Mouse (Mus musculus): ENCODE results near the gene Tead3. TPM values are rescaled to one million over a fixed set of nuclear protein-coding genes. Genes with fewer than 3 reads are reported as not detected.
"Not testable (repeated sequence)": the region's sequence is repeated elsewhere in the genome, so short reads cannot be mapped to it uniquely, and the experiment has no call there.

Tead3 gene
- total RNA-seq, 2 experiments from 2014 or later, result not detected

GRCm38 (mm10) chr17:28361921-28362652 lies 11.5 kb upstream of the Tead3 start:
- ATAC-seq (replicated peaks; ENCODE audit: low FRiP score, poor library complexity, severe bottlenecking), result no peak

GRCm38 (mm10) chr17:28360531-28361277 lies 10.1 kb upstream of the Tead3 start:
- no peak for ATAC-seq (replicated peaks; ENCODE audit: low FRiP score, poor library complexity, severe bottlenecking)

- ATAC-seq (replicated peaks; ENCODE audit: low FRiP score, poor library complexity, severe bottlenecking), result not testable (repeated sequence)
Observed at GRCm38 (mm10) chr17:28358576-28359261, 8.1 kb upstream of the Tead3 start.

GRCm38 (mm10) chr17:28355871-28356270 lies 5.3 kb upstream of the Tead3 start:
- ATAC-seq (replicated peaks; ENCODE audit: low FRiP score, poor library complexity, severe bottlenecking), result no peak

GRCm38 (mm10) chr17:28352018-28352417 lies 1.4 kb upstream of the Tead3 start:
- no peak for ATAC-seq (replicated peaks; ENCODE audit: low FRiP score, poor library complexity, severe bottlenecking)

GRCm38 (mm10) chr17:28351353-28351890 lies 805 bp upstream of the Tead3 start:
- ATAC-seq (replicated peaks; ENCODE audit: low FRiP score, poor library complexity, severe bottlenecking), result no peak

- no peak for ATAC-seq (replicated peaks; ENCODE audit: low FRiP score, poor library complexity, severe bottlenecking)
Observed at GRCm38 (mm10) chr17:28349901-28350465, 634 bp downstream of the Tead3 start.

GRCm38 (mm10) chr17:28349264-28349880 lies 1.2 kb downstream of the Tead3 start:
- no peak for ATAC-seq (replicated peaks; ENCODE audit: low FRiP score, poor library complexity, severe bottlenecking)

GRCm38 (mm10) chr17:28348211-28348610 lies 2.4 kb downstream of the Tead3 start:
- no peak for ATAC-seq (replicated peaks; ENCODE audit: low FRiP score, poor library complexity, severe bottlenecking)

- no peak for ATAC-seq (replicated peaks; ENCODE audit: low FRiP score, poor library complexity, severe bottlenecking)
Observed at GRCm38 (mm10) chr17:28347327-28347726, 3.3 kb downstream of the Tead3 start.

- no peak for ATAC-seq (replicated peaks; ENCODE audit: low FRiP score, poor library complexity, severe bottlenecking)
Observed at GRCm38 (mm10) chr17:28345882-28346281, 4.7 kb downstream of the Tead3 start.

GRCm38 (mm10) chr17:28345271-28345721 lies 5.3 kb downstream of the Tead3 start:
- ATAC-seq (replicated peaks; ENCODE audit: low FRiP score, poor library complexity, severe bottlenecking), result no peak

- no peak for ATAC-seq (replicated peaks; ENCODE audit: low FRiP score, poor library complexity, severe bottlenecking)
Observed at GRCm38 (mm10) chr17:28344670-28345069, 5.9 kb downstream of the Tead3 start.

GRCm38 (mm10) chr17:28344050-28344607 lies 6.5 kb downstream of the Tead3 start:
- no peak for ATAC-seq (replicated peaks; ENCODE audit: low FRiP score, poor library complexity, severe bottlenecking)

- ATAC-seq (replicated peaks; ENCODE audit: low FRiP score, poor library complexity, severe bottlenecking), result no peak
Observed at GRCm38 (mm10) chr17:28341091-28341490, 9.5 kb downstream of the Tead3 start.

- no peak for ATAC-seq (replicated peaks; ENCODE audit: low FRiP score, poor library complexity, severe bottlenecking)
Observed at GRCm38 (mm10) chr17:28340578-28340977, 10.0 kb downstream of the Tead3 start.

GRCm38 (mm10) chr17:28337547-28337946 lies 13.1 kb downstream of the Tead3 start:
- ATAC-seq (replicated peaks; ENCODE audit: low FRiP score, poor library complexity, severe bottlenecking), result no peak

GRCm38 (mm10) chr17:28335267-28335666 lies 15.3 kb downstream of the Tead3 start:
- no peak for ATAC-seq (replicated peaks; ENCODE audit: low FRiP score, poor library complexity, severe bottlenecking)

- no peak for ATAC-seq (replicated peaks; ENCODE audit: low FRiP score, poor library complexity, severe bottlenecking)
Observed at GRCm38 (mm10) chr17:28332915-28333546, 17.6 kb downstream of the Tead3 start.
